Mouse (Mus musculus) embryo, embryonic 10.5 days (tissue): ENCODE results near the gene Dpy30.

ENCODE experiments used
- DNase-seq: peaks from one replicate; pipeline ENCODE4 v3.0.0-alpha.2; 2015; ENCODE audit warnings: low spot score

Gene Dpy30

GRCm38 (mm10) chr17:74262415-74262814, 61.3 kb downstream of the Dpy30 start:
- DNase-seq = no peak
